Mouse (Mus musculus) urinary bladder, adult 18-20 months (tissue): ENCODE measurements around the gene Stx12.

ENCODE experiments used
- DNase-seq, 2 experiments: peaks; one replicate each; pipeline ENCODE4 v3.0.0; 2022; ENCODE audit warnings: low spot score in 2 of 2, mixed read lengths in 2 of 2

The Stx12 gene

GRCm38 (mm10) chr4:132864856-132865255, 19.5 kb downstream of the Stx12 start:
- no peak for DNase-seq

GRCm38 (mm10) chr4:132863012-132863411, 21.3 kb downstream of the Stx12 start:
- DNase-seq = no peak

GRCm38 (mm10) chr4:132860880-132861279, 23.4 kb downstream of the Stx12 start:
- DNase-seq = no peak

DNA sequence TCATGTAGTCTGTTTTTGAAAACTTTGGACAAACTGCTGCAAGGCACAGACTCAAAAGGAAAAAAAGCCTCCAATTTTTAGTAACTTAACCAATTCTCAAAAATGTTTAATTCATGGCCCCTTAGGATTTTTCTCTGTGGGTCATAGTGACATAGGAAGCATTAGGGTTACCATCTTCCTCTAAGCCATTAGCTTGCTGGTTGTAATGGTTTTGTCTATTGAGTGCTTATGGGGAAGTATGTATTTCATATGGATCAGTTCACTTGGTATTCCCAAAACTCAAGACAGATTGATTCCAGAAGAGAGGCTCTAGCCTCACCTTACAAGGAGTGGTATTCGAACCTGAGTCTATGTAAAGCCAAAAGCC, 40.6 kb downstream of the Stx12 start:
- no peak for DNase-seq

DNA sequence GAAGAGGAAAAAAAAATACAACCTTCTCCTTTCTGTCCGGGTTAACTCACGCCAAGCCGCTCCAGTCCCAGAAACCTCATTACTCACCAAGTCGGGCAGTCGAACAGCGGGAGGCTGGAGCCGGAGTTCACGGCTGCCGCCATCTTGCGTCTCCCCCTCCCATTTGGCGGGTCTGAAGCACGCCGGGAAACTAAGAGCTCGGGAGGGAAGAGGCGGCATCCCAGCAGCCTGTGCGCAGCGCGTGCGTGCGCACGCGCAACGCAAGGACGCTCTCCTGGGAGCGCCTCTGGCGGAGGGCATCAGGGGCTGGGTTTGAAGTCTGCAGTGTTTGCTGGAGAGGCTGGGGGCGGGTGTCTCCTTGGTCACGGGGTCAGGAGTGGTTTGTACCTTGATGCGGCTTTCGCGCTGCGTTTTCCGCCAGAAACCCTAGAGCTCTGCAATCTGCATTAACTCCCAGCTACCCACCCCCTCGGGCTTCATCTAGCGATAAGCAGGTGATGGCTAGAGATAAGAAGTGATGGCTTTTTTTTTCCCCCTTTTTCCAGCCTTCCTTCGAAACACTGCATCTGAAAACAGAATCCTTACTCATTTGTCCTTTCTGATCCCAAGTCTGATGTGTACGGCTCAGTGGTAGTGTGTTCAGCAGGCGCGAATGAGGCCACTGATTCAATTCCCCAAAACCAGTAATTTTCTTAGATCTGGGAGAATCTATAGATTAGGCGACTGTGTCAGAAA, 41.2 kb downstream of the Stx12 start, which contains the start of gene Ppp1r8:
Ppp1r8 (minus strand) TSS at position 200 of the 735 bp plus-strand sequence.
- DNase-seq = peak; percentile 60 to 81

DNA sequence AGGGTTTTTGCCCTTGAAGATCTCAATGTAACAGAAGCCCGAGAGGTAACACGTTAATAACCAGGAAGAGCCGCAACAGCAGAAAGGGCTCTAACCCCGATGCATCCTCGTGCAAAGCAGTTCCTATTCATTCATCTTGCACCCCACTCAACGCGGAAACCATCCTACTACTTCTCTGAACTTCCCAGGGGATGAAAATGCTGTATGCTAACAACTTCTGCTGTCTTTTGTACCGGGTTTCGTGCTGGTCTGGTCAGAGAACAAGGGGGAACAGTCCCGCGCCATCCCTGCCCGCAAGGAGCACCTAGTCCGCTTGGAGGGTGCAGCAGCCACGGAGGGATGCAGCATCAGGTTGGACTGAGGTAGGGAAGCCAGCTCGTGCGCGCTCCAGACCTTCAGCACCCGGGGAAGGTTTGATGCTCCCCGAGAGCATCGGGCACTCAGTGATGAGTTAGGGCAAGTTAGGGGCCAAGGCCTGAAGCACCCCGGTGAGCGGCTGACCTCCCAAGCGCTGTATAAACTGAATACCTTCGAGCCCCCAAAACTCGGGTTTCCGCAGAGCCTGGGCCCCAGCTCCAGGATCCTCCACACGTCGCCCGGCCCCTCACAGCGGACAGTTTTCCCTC, 41.9 kb downstream of the Stx12 start:
- peak; percentile 6 to 39 for DNase-seq

GRCm38 (mm10) chr4:132841493-132841892, 42.8 kb downstream of the Stx12 start:
- DNase-seq = no peak

DNA sequence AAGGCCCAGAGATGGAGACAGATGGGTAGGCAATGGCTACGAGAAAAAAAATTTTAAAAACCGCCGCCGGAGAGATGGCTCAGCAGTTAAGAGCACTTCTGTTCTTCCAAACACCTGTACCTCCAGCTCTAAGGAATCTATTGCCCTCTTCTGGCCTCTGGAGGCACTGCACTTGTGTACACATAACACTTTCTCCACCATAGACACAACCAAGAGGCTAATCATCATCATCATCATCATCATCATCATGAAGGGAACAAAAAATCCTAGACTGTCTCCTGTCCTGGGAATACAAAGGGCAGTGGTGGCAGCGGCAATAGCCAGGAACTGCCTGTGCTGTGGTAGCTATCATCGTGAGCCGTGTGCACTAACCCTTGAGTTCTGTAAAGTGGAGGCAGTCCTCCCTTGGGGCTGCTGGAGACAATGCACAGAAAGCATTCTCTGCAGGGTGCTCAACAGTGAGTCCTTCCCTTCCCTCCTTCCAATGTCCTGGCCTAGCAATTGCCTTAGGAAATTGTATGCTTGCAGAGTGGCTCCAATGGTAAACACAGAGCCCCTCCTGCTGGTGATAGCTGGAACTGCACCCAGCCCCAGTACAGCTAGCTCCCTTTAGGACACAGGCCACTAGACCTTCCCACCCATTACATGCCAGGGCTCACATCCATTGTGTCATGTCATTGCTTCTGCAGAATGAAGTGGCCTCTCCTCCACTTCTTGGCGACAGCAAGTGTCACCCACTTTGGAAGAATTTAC, 60.5 kb downstream of the Stx12 start:
- peak in 1 of 2 experiments; percentile 30 for DNase-seq

DNA sequence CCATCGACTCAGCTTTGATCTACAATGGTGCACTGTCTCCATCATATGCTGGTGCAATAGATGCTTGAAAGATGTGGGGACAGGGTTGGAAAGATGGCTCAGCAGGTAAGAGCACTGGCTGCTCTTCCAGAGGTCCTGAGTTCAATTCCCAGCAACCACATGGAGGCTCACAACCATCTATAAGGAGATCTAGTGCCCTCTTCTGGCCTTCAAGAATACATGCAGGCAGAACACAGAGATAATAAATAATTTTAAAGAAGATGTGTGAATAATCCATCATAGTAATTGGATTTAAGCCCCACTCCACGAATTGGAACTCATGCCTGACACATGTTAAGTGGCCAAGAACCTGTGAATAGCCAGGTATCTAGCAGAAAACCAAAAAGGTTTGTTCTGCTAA, 65.9 kb downstream of the Stx12 start:
- no peak for DNase-seq

DNA sequence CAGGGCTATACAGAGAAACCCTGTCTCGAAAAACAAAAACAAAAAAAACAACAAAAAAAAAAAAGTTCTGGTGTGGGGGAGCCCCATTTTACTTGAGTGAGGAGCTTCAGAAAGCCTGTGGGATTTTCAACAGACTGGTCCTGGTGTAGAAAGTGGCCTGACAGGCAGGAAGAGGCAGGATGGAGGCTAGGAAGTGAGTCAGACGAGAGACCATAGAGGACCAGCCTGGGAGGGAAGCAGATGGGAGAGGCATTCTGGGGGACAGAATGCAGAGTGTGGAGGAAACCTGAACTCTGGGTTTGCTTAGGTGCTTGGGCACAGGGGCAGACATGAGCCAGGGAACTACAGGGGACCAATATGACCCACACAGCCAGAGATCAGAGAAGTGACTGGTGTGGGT, 67.5 kb downstream of the Stx12 start:
- no peak for DNase-seq

DNA sequence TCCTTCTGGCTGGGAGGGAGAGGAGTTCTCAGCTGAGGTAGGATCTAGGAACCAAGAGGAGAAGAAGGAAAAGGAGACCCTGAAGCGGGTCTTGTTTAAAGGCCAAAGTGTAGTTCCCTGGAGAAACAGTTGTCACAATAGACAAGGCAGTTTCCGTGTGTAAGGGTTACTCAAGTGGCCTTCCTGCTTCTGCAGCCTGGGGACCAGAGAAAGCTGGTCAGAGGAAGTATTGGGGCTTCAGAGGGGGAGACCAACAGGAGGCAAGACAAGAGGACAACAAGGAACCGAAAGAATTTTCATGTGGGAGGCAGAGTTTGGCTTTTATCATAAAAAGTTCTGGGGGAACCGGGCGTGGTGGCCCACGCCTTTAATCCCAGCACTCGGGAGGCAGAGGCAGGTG, 67.9 kb downstream of the Stx12 start:
- DNase-seq = no peak

DNA sequence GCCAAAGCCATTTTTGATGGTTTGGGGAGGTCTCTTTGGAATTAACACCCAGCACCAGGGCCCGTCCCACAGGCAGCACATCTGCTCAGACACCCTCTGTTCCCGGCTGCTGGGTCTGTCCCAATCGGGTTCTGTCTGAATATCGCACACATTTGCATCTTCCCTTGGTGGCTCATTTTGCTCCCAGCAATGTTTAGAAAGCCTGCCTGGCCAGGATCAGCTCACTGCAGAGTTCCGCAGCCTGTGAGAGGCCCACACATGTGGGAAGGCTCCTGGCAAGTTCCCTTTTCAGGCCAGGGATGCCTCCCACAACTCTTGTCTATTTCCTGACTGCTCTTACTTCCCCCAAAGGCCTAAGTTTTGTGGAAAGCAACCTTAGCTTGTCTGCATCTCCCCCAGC, 74.7 kb downstream of the Stx12 start:
- DNase-seq = no peak

- no peak for DNase-seq
Observed at GRCm38 (mm10) chr4:132807771-132808641, 76.3 kb downstream of the Stx12 start.

GRCm38 (mm10) chr4:132806620-132807191, 77.6 kb downstream of the Stx12 start:
- no peak for DNase-seq

DNA sequence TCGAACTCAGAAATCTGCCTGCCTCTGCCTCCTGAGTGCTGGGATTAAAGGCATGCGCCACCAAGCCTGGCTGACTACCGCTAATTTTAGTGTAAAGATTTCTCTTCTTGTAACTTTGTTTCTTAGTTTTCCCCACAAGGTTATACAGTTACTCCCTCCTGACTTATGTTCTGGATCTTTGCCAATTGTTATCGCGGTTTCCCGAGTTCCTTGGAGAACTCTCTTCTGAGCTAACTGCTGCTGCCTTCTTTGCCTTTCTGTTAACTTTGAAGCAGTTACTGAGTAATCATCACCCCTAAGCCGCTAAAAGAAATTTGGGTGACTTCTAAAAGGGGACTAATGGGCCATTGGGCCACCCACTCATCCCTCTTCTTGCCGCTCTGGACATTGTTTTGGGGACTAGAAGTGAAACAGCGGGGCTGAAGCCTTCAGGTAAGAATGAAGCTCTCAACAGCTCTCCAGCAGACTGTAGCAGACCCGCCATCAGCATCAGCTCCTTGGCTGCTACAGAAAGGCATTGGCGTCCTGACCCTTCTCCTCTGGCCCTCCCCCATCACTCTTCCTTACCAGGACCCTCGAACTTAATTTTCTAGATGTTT, 78.6 kb downstream of the Stx12 start:
- DNase-seq = no peak

DNA sequence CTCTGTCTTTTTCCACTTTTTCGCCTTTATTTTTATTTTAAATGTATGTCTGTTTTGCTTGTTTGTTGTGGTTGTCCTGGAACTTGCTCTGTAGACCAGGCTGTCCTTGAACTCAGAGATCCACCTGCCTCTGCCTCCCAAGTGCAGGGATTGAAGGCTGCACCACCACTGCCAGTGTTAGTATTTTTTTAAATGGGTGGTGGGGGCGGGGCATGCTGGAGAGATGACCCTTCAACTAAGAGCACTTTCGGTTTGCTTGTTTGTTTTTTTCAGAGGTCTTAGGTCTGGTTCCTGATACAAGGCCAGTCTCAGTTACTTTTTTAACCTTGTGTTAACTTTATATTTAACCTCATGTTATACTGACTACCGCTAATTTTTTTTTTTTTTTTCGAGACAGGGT, 79.2 kb downstream of the Stx12 start:
- DNase-seq = no peak

- DNase-seq = no peak
Observed at GRCm38 (mm10) chr4:132804331-132804730, 80.0 kb downstream of the Stx12 start.

DNA sequence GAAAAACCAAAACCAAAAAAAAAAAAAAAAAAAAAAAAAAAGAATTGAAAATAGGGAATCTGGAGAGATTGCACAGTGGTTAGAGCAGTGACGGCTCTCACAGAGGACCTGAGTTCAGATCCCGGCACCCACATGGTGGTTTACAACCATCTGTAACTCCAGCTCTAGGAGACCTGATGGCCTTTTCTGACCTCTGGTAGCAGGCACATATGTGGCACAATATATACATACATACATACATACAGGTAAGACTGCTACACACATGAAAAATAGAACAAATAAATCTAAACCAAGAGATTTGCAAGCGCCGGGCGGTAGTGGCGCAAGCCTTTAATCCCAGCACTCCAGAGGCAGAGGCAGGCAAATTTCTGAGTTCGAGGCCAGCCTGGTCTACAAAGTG, 80.4 kb downstream of the Stx12 start:
- DNase-seq = no peak
